Mouse (Mus musculus): ENCODE data around the gene Olfr76.

- TF ChIP-seq CTCF (IDR thresholded peaks at IDR 0.05; ENCODE audit: low read depth, low read length), result no peak
- no peak for TF ChIP-seq POLR2A (IDR thresholded peaks at IDR 0.05; ENCODE audit: extremely low read depth, insufficient read depth, low read length)
Measured at GRCm38 (mm10) chr19:12145452-12145851, 22.4 kb upstream of the Olfr76 start.
